Mouse (Mus musculus) cerebellum, adult 2 months (tissue): ENCODE data around the gene Ppbp. TPM values are rescaled to one million over a fixed set of nuclear protein-coding genes. Genes with fewer than 3 reads are reported as not detected.

Experiments
- DNase-seq, 2 experiments: peaks; one replicate each; pipeline ENCODE4 v3.0.0; 2021
- H3K27ac ChIP-seq: fragments of 200-500 bp; 2 replicates; pipeline ENCODE4 v1.5.1; 2012; ENCODE audit warnings: low read length, control low read depth, inconsistent platforms; ENCODE audit not compliant: insufficient read depth
- H3K27me3 ChIP-seq: fragments of 200-500 bp; 2 replicates; pipeline ENCODE4 v1.6.1; 2012; ENCODE audit warnings: inconsistent platforms, mild to moderate bottlenecking, low read length, moderate library complexity; ENCODE audit not compliant: control insufficient read depth, insufficient read depth
- H3K4me1 ChIP-seq: fragments of 200-500 bp; 2 replicates; pipeline ENCODE4 v1.6.1; 2011; ENCODE audit warnings: low read length; ENCODE audit not compliant: control insufficient read depth, insufficient read depth
- H3K4me3 ChIP-seq: fragments of 200-500 bp; replicated peaks from 2 replicates; pipeline ENCODE3; 2011; ENCODE audit warnings: mild to moderate bottlenecking, low read depth, low read length, control low read depth; ENCODE audit not compliant: insufficient read depth
- CTCF ChIP-seq: fragments of 200-500 bp; IDR thresholded peaks from 2 replicates; pipeline ENCODE4 v1.5.1; 2011; ENCODE audit warnings: low read depth, mild to moderate bottlenecking, control low read depth, low read length, moderate library complexity, borderline replicate concordance; ENCODE audit not compliant: insufficient read depth
- POLR2A ChIP-seq: fragments of 200-500 bp; IDR thresholded peaks from 2 replicates; pipeline ENCODE4 v1.6.1; 2011; ENCODE audit warnings: low read length, control low read depth, borderline replicate concordance; ENCODE audit not compliant: insufficient read depth
- WGBS: fragments of 180-500 bp; shearing (Covaris S2); methylation state at CpG from one replicate; pipeline ENCODE4 v1.1.7; 2018; 5-methylcytosine and 5-hydroxymethylcytosine counted together
- polyA plus RNA-seq: library from polyadenylated mRNA; depleted of rRNA; stranded (reverse); fragments of >200 nt; gene quantifications from 2 replicates; pipeline ENCODE4 v1.2.3, GENCODE M21; 2012

The Ppbp gene
- polyA plus RNA-seq, 1 experiment = 0.67 TPM

DNA sequence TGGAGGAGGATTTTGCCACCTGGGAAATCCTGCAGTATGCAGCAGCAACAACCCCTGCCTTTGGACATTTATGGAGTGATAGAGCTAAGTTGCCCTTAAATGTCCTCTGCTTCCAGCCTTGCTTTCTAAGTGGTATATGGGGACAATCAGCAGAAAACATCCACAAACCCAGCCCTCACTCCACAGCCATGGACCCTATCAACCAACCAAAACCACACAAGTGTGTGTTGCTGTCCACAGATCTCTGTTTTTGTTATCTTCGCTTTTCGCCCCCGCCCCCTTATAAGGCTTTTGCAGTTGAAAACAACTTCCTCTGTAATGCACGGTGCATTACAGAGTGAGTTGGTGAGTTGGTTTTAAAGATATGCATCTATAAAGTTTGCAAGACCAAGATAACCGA lies 7.2 kb downstream of the Ppbp start:
- Histone ChIP-seq H3K27ac (no peak overlapping the region), H3K4me3 (no peak overlapping the region), H3K27me3 (no peaks in the 10 kb centered on the region; the same call in 1 of the 2 replicates), H3K4me1 (no peaks in the 10 kb centered on the region)
- no peak for TF ChIP-seq POLR2A
- TF ChIP-seq CTCF = no peak
- 91% methylated on average over 5 of the region's 5 CpGs for WGBS
- no peak for DNase-seq

DNA sequence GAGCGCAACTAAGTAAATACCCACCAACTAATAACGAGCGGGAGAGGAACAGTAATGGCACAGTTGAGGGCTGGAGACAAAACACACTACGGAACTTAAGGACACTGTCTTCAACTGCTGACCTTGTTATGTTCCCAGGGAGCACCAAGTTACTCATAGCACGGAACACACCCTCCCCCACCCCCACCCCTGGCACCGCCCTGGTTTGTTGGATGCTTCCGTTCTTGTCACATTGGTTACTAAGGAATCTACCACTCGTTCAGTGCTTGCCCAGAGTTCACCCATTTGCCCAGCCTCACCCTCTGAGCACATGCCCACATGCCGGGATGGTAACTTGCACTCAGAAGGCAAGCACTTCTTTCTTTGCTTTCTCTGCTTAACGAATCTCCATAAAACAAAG lies 9.3 kb downstream of the Ppbp start:
- no peak for DNase-seq
- 82% methylated on average over 10 of the region's 10 CpGs for WGBS
- TF ChIP-seq POLR2A (no peak), CTCF (no peak)
- Histone ChIP-seq H3K27ac (no peak overlapping the region), H3K27me3 (no peaks in the 10 kb centered on the region; the same call in 1 of the 2 replicates), H3K4me1 (no peaks in the 10 kb centered on the region), H3K4me3 (no peak overlapping the region)

DNA sequence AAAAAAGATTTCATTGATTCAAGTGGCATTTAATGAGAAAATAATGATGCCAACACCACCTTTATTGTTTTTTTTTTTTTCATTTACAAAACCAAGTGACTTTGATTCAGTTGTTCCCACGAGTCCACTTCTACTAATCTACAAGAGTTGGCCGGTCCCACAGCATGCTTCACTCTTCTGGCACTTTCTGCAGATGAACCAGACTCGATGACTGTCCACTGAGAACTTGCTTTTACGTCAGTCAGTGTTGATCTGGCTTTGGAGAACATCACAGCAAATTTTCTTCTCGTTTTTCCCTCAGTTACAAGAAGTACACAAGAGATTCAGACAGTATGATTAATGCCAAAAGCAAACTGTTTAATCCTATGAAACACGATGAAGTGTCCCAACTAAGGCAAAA lies 10.5 kb downstream of the Ppbp start:
- TF ChIP-seq CTCF = no peak
- 73% methylated on average over 6 of the region's 6 CpGs for WGBS
- no peaks in the 10 kb centered on the region; the same call in 1 of the 2 replicates for H3K27me3 ChIP-seq
- H3K4me3 ChIP-seq = no peak overlapping the region
- H3K27ac ChIP-seq = no peak overlapping the region
- no peaks in the 10 kb centered on the region for H3K4me1 ChIP-seq
- no peak for DNase-seq

DNA sequence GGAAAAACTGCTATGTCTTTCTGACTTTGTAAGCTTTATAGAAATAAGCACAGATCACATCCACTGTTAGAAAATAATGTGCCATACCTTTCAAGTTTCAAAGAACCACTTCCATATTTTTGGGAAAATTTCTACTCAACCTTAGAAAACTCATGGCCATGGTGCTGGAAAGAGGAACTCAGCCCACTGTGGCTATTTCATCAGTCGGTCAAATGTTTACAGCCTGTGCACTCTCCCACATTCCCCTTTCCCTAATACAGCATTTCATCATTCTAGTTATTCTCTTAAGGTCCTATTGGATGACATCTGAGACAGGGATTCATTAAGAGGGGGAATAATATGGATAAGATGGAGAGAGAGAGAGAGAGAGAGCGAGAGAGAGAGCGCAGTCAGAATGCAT lies 15.4 kb downstream of the Ppbp start:
- Histone ChIP-seq H3K4me1 (no peaks in the 10 kb centered on the region), H3K27ac (no peak overlapping the region), H3K27me3 (no peaks in the 10 kb centered on the region), H3K4me3 (no peak overlapping the region)
- 93% methylated on average over 3 of the region's 3 CpGs for WGBS
- no peak for DNase-seq
- TF ChIP-seq CTCF (no peak), POLR2A (no peak)

DNA sequence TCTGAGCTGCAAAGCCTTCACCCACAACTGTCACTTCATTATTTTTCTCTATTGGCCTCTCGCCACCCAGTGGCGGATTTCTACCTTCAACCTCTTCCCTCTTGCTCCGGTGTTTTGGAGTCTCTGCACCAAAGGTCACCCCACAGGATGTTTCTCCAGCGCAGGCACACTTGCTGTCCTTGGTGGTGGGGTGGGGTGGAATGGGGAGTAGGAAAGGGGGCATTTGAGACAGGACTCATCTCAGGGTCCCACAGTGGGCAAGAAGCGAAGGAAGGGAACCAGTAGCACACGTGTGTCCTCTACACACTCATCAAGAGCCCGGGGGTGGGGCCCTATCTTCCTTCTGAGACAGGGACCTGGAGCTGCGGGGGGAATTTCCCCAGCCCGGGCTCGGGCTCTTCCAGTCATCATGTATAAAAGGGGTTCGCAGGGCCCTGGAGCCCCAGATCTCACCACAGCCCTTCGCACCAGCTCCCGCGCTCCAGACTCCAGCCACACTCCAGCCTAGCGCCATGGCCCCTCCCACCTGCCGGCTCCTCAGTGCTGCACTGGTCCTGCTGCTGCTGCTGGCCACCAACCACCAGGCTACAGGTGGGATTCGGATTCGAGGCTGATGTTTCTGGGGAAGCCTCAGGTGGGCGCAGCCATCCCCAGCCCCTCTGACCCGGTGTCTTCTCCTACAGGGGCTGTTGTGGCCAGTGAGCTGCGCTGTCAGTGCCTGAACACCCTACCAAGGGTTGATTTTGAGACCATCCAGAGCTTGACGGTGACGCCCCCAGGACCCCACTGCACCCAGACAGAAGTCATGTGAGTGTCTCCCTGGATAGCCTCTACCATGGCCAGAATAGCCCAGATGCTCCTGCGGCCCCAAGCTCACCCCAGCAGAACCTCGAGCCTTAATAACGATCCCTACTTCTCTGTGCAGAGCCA lies 17.6 kb downstream of the Ppbp start, which contains the start of gene Cxcl3:
Gene Cxcl3, plus strand, starts transcription at position 445 of the 930 bp plus-strand sequence.
- Histone ChIP-seq H3K4me1 (no peaks in the 10 kb centered on the region), H3K27ac (no peak within 1 kb of the TSS), H3K27me3 (no peaks in the 10 kb centered on the region), H3K4me3 (no peak within 1 kb of the TSS)
- TF ChIP-seq CTCF (no peak), POLR2A (no peak)
- DNase-seq = peak; percentile 13 to 14
- 19% methylated on average over 26 of the region's 26 CpGs for whole genome bisulfite sequencing

DNA sequence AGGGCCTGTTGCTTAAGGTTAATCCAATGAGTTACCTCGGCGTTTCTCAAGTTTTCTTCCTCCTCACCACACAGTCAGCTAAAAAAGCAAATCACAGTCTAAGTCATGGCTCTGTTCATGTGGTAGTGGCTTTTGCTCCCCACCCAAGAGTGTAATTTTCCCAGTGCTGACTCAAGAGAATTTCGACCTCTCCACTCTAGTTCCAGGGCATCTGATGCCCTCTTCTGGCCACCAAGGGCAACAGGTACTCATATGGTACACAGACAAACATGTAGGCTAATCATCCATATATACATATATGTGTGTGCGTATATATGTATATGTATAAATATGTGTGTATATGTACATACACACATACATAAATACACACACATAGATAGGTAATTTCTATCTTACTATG lies 19.8 kb downstream of the Ppbp start:
- no peak overlapping the region for H3K27ac ChIP-seq
- TF ChIP-seq POLR2A (no peak), CTCF (no peak)
- H3K27me3 ChIP-seq = no peaks in the 10 kb centered on the region
- no peaks in the 10 kb centered on the region for H3K4me1 ChIP-seq
- WGBS = 80% methylated on average over 4 of the region's 4 CpGs
- H3K4me3 ChIP-seq = no peak overlapping the region
- no peak for DNase-seq

DNA sequence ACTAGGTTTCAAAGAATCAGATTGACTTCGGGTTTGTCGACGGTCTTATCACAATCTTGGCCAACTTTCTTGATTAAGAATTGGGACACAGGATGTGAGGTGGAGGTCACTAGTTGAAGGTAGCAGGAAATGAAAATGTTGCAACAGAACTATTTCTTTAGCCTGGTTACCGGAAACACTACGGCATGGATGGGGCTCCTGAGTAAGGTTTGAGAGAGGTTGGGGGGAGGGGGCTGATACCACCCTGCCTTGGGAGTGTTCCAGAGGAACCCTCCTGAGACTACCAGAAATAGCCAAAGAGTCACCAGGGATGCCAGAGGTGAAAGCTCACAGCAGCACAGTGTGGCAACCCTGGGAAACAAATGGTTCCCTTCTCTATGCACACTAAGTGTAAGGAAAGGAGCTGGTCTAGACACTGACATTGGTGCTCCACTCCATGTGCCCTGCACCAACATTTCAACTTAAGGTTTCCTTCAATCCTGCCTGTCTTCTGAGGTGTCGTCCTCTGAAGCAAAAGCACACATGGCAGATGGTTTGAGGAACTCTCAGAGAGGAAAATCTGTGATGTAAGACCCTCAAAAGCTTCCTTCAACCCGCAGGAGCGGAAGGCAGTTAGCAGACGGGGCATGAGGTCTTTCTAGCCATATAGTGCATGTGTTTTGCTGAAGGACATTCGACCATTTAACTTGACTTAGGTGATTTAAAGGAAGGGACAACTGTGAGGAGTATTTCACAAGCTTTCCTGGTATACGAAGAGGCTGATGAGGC lies 21.2 kb downstream of the Ppbp start:
- H3K4me1 ChIP-seq = no peaks in the 10 kb centered on the region
- no peak for TF ChIP-seq CTCF
- TF ChIP-seq POLR2A = no peak
- DNase-seq = no peak
- no peak overlapping the region for H3K27ac ChIP-seq
- H3K4me3 ChIP-seq = no peak overlapping the region
- WGBS = 86% methylated on average over 11 of the region's 11 CpGs
- H3K27me3 ChIP-seq = no peaks in the 10 kb centered on the region
